In the genomic region with DNA sequence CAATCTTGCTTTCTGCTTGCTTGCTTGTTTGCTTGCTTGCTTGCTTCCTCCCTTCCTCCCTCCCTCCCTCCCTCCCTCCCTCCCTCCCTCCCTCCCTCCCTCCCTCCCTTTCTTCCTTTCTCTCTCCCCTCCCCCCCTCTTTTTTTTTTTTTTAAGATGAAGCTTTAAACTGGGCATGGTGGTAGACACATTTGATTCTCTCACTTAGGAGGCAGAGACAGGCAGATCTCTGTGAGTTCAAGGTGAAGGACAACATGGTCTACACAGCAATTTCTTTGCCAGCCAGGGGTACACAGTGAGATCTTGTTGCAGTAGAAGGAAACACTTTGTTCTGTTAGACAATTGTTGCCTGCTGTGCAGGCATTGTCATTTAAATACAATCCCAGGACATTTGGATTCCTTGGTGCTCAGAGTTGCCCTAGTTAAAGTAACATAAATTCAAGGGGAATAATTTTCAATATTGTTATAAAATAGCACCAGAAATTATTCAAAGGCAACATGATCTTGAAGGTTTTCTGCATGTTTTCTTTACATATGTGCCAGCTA, we compare ENCODE assay signal across 22 mouse cellular contexts.
A peak's percentile ranks its signal among the peaks of the same experiment; 100 is the strongest.
DNase-seq lines count a peak whose midpoint lies in the region; ATAC-seq and TF ChIP-seq lines count a peak whose summit lies in the region.
"Had no signal": no experiment of that assay in that cellular context is flagged by ENCODE, and none has a peak within 500 bp of the region (broad histone marks: within the 10 kb centered on the region; RNA-seq: fewer than 3 reads in every experiment).

No protein-coding gene starts in this region.

- no peak for TF ChIP-seq CTCF in ES-Bruce4 (IDR thresholded peaks at IDR 0.05; ENCODE audit: low read depth, low read length)

- H3K9me3 ChIP-seq in kidney, embryonic 16.5 days (ENCODE audit: low read length): no peaks in the 10 kb centered on the region
- no peaks in the 10 kb centered on the region for H3K9me3 ChIP-seq in ES-Bruce4 (replicated peaks; ENCODE audit: control insufficient read depth, insufficient read depth, low read length, poor library complexity, severe bottlenecking)
- H3K9me3 ChIP-seq in ES-E14 (ENCODE audit: control insufficient read depth, insufficient read depth, low read depth, low read length): no peaks in the 10 kb centered on the region
- H3K9me3 ChIP-seq: embryonic facial prominence, embryonic 10.5 days; forebrain, embryonic 13.5 days; G1E; heart, embryonic 12.5 days; hindbrain, embryonic 15.5 days had no signal

- H3K4me2 ChIP-seq in kidney, embryonic 16.5 days (replicated peaks; ENCODE audit: low read depth, low read length): no peak overlapping the region
- H3K4me2 ChIP-seq: forebrain, embryonic 13.5 days; heart, embryonic 12.5 days; hindbrain, embryonic 15.5 days had no signal

- no peak for TF ChIP-seq EP300 in ES-Bruce4 (IDR thresholded peaks at IDR 0.05; ENCODE audit: insufficient read depth, low read depth, low read length)

- no peaks in the 10 kb centered on the region for H3K27me3 ChIP-seq in kidney, embryonic 16.5 days (ENCODE audit: insufficient read depth, low read length)
- no peaks in the 10 kb centered on the region for H3K27me3 ChIP-seq in ES-Bruce4 (ENCODE audit: control insufficient read depth, insufficient read depth, low read length, poor library complexity, severe bottlenecking)
- H3K27me3 ChIP-seq: heart, embryonic 12.5 days; hindbrain, embryonic 15.5 days had no signal

- no peak for TF ChIP-seq POLR2A in ES-Bruce4 (IDR thresholded peaks at IDR 0.05; ENCODE audit: insufficient read depth, low read length)

- 0 out of 2 replicates have a peak overlapping the region, but pooled peaks have one; percentile 46 for H3K27ac ChIP-seq in kidney, embryonic 16.5 days (ENCODE audit: low read length)
- H3K27ac ChIP-seq in ES-Bruce4 (ENCODE audit: insufficient read depth, low read length) (peak overlapping the region; percentile 72), ES-E14 (ENCODE audit: insufficient read depth, low read depth, low read length, poor library complexity, severe bottlenecking) (no peak overlapping the region; the same call in 1 of the 2 replicates)
- H3K27ac ChIP-seq in brown adipose tissue, adult 24 weeks (replicated peaks; ENCODE audit: low read depth, low read length): peak overlapping the region; percentile 54; the same call in 1 of the 2 replicates
- H3K27ac ChIP-seq: forebrain, embryonic 13.5 days; hindbrain, embryonic 15.5 days had no signal

- no peak for ATAC-seq in kidney, embryonic 16.5 days (ENCODE audit: low FRiP score, low TSS enrichment)
- ATAC-seq: CD4-positive, CD25-positive, alpha-beta regulatory T cell, adult 4 months; forebrain, embryonic 13.5 days; forebrain, postnatal 0 days; intestine, embryonic 16.5 days had no signal

- no peak overlapping the region for H3K9ac ChIP-seq in kidney, embryonic 16.5 days (replicated peaks; ENCODE audit: low read length)
- H3K9ac ChIP-seq in ES-Bruce4 (ENCODE audit: low read depth, poor library complexity, severe bottlenecking): no peak overlapping the region
- no peak overlapping the region for H3K9ac ChIP-seq in ES-E14 (ENCODE audit: insufficient read depth, low read depth, low read length, poor library complexity, severe bottlenecking)
- H3K9ac ChIP-seq: forebrain, embryonic 13.5 days; forebrain, postnatal 0 days; heart, embryonic 12.5 days; hindbrain, embryonic 15.5 days had no signal

- peaks cover 25% of the 10 kb centered on the region for H3K4me1 ChIP-seq in kidney, embryonic 16.5 days (ENCODE audit: insufficient read depth, low read length)
- peaks cover 9% of the 10 kb centered on the region for H3K4me1 ChIP-seq in ES-Bruce4 (ENCODE audit: control insufficient read depth, insufficient read depth, low read length)
- H3K4me1 ChIP-seq in ES-E14 (ENCODE audit: control insufficient read depth in 2 of 2, insufficient read depth in 2 of 2, low read length in 2 of 2, poor library complexity in 1 of 2): peaks cover 9 to 14% of the 10 kb centered on the region in 2 experiments
- peaks cover 12% of the 10 kb centered on the region; the same call in 1 of the 2 replicates for H3K4me1 ChIP-seq in brown adipose tissue, adult 24 weeks (ENCODE audit: control insufficient read depth, insufficient read depth, insufficient read length, low read length)

- no peak overlapping the region for H3K4me3 ChIP-seq in kidney, embryonic 16.5 days (ENCODE audit: low read length)
- H3K4me3 ChIP-seq in ES-Bruce4 (ENCODE audit: low read depth, low read length) (no peak overlapping the region), ES-E14 (ENCODE audit: insufficient read depth in 1 of 2, low read depth in 1 of 2, low read length in 2 of 2, poor library complexity in 1 of 2, severe bottlenecking in 1 of 2) (no peak overlapping the region)
- no peak overlapping the region for H3K4me3 ChIP-seq in brown adipose tissue, adult 24 weeks (ENCODE audit: insufficient read depth, low read depth, low read length)
- H3K4me3 ChIP-seq: embryonic facial prominence, embryonic 10.5 days; forebrain, embryonic 13.5 days; heart, embryonic 12.5 days; hindbrain, embryonic 15.5 days had no signal

- no peaks in the 10 kb centered on the region for H3K36me3 ChIP-seq in kidney, embryonic 16.5 days (ENCODE audit: insufficient read depth, low read length)
- H3K36me3 ChIP-seq in ES-Bruce4 (ENCODE audit: control insufficient read depth, insufficient read depth, low read length, poor library complexity, severe bottlenecking) (no peaks in the 10 kb centered on the region), ES-E14 (ENCODE audit: control insufficient read depth, insufficient read depth, low read length, poor library complexity, severe bottlenecking) (no peaks in the 10 kb centered on the region)
- H3K36me3 ChIP-seq: embryonic facial prominence, embryonic 10.5 days; G1E; heart, embryonic 12.5 days; hindbrain, embryonic 15.5 days had no signal

- DNase-seq in kidney, postnatal 14 days: no peak
- peak; percentile 86 for DNase-seq in ES-E14 (ENCODE audit: low read depth, low spot score)
- DNase-seq in adrenal gland, postnatal 36 days: no peak
- DNase-seq in embryo, embryonic 11 days: no peak
- DNase-seq: adrenal gland, adult 2 months; cerebellum, adult 11-12 months; cerebellum, adult 9-10 months; cerebellum, postnatal 36 days; forebrain, postnatal 0 days; gastrocnemius, postnatal 14 days; heart, postnatal 36 days; kidney, adult 2 months had no signal

- in situ Hi-C loops in ES-E14 (cut with MboI; ENCODE audit: low sequenced_read_pairs in 2 of 2, unreplicated experiment in 2 of 2): no loop called here

TF ChIP-seq in ES-E14, 5 proteins besides CTCF, POLR2A, EP300 and RAD21:
- TF ChIP-seq CHD2 (IDR thresholded peaks at IDR 0.05; ENCODE audit: low read depth, low read length): peak; percentile 38; the same call in 1 of the 2 replicates
- TF ChIP-seq ZNF384 (IDR thresholded peaks at IDR 0.05; ENCODE audit: low read depth, low read length): peak; percentile 63; the same call in 1 of the 2 replicates
- no peak for TF ChIP-seq HCFC1 (IDR thresholded peaks at IDR 0.05; ENCODE audit: borderline replicate concordance, insufficient read depth, low read length)
- TF ChIP-seq ZC3H11A (IDR thresholded peaks at IDR 0.05; ENCODE audit: borderline replicate concordance, low read depth, low read length): no peak
- no peak for TF ChIP-seq MAFK (IDR thresholded peaks at IDR 0.05; ENCODE audit: insufficient read depth, low read depth, low read length)
